Mouse (Mus musculus) small intestine, adult 2 months (tissue): Measurements from ENCODE around the gene Neb. TPM values are rescaled to one million over a fixed set of nuclear protein-coding genes. Genes with fewer than 3 reads are reported as not detected.

Experiments
- H3K27ac ChIP-seq: fragments of 200-500 bp; 2 replicates; pipeline ENCODE4 v1.5.1; 2012; ENCODE audit warnings: low read depth, low read length, control low read depth, inconsistent platforms; ENCODE audit not compliant: insufficient read depth
- H3K27me3 ChIP-seq: fragments of 200-500 bp; 2 replicates; pipeline ENCODE4 v1.6.1; 2012; ENCODE audit warnings: mild to moderate bottlenecking, moderate library complexity, low read length, inconsistent platforms; ENCODE audit not compliant: control insufficient read depth, insufficient read depth
- H3K36me3 ChIP-seq: fragments of 200-500 bp; 2 replicates; pipeline ENCODE4 v1.6.1; 2012; ENCODE audit warnings: mild to moderate bottlenecking, low read length, control low read depth, inconsistent platforms; ENCODE audit not compliant: control insufficient read depth, insufficient read depth
- H3K4me1 ChIP-seq: fragments of 200-500 bp; 2 replicates; pipeline ENCODE4 v1.6.1; 2012; ENCODE audit warnings: low read length, inconsistent platforms, mixed read lengths; ENCODE audit not compliant: control insufficient read depth, insufficient read depth, insufficient read length
- H3K4me3 ChIP-seq: fragments of 200-500 bp; 2 replicates; pipeline ENCODE4 v1.5.1; 2012; ENCODE audit warnings: low read depth, mild to moderate bottlenecking, control low read depth, inconsistent platforms, low read length, moderate library complexity
- CTCF ChIP-seq: fragments of 200-500 bp; IDR thresholded peaks from 2 replicates; pipeline ENCODE4 v1.5.1; 2012; ENCODE audit warnings: low read depth, mild to moderate bottlenecking, control low read depth, inconsistent platforms, low read length, moderate library complexity, mixed read lengths; ENCODE audit not compliant: insufficient replicate concordance, insufficient read length; ENCODE audit errors: extremely low read depth
- POLR2A ChIP-seq: fragments of 200-500 bp; IDR thresholded peaks from 2 replicates; pipeline ENCODE4 v1.6.1; 2012; ENCODE audit warnings: low read depth, mild to moderate bottlenecking, control low read depth, inconsistent platforms, low read length, moderate library complexity
- WGBS: fragments of 180-500 bp; shearing (Covaris S2); methylation state at CpG from one replicate; pipeline ENCODE4 v1.1.7; 2018; 5-methylcytosine and 5-hydroxymethylcytosine counted together
- polyA plus RNA-seq: library from polyadenylated mRNA; depleted of rRNA; stranded (reverse); fragments of >200 nt; gene quantifications from 2 replicates; pipeline ENCODE4 v1.2.3, GENCODE M21; 2012

Gene Neb
- polyA plus RNA-seq, 1 experiment: 0.23 TPM

GRCm38 (mm10) chr2:52422871-52423610, 44.8 kb upstream of the Neb start:
- no peaks in the 10 kb centered on the region for H3K27me3 ChIP-seq
- H3K4me1 ChIP-seq: peaks cover 12% of the 10 kb centered on the region
- H3K4me3 ChIP-seq: no peak overlapping the region
- WGBS: 23% methylated on average over 8 of the region's 8 CpGs
- no peaks in the 10 kb centered on the region for H3K36me3 ChIP-seq
- peak overlapping the region; percentile 41; the same call in 1 of the 2 replicates for H3K27ac ChIP-seq
- no peak for TF ChIP-seq POLR2A
- no peak for TF ChIP-seq CTCF

- TF ChIP-seq CTCF: no peak
- TF ChIP-seq POLR2A: no peak
- Histone ChIP-seq H3K4me1 (peaks cover 12% of the 10 kb centered on the region), H3K4me3 (no peak overlapping the region), H3K27ac (peak overlapping the region; percentile 90), H3K36me3 (no peaks in the 10 kb centered on the region), H3K27me3 (no peaks in the 10 kb centered on the region)
- WGBS: 22% methylated on average over 6 of the region's 6 CpGs
Observed at GRCm38 (mm10) chr2:52421197-52421596, 42.9 kb upstream of the Neb start.

- H3K4me3 ChIP-seq: no peak overlapping the region
- TF ChIP-seq CTCF: no peak
- TF ChIP-seq POLR2A: no peak
- WGBS: 49% methylated on average over 7 of the region's 7 CpGs
Observed at GRCm38 (mm10) chr2:52420001-52420710, 41.9 kb upstream of the Neb start.

GRCm38 (mm10) chr2:52419295-52419694, 41.0 kb upstream of the Neb start:
- Histone ChIP-seq H3K27me3 (no peaks in the 10 kb centered on the region), H3K36me3 (peaks cover 7% of the 10 kb centered on the region), H3K27ac (no peak overlapping the region), H3K4me1 (peaks cover 12% of the 10 kb centered on the region), H3K4me3 (no peak overlapping the region)
- TF ChIP-seq CTCF (no peak), POLR2A (no peak)
- whole genome bisulfite sequencing: 70% methylated on average over 6 of the region's 6 CpGs

More at GRCm38 (mm10) chr2:52420001-52420710, 41.9 kb upstream of the Neb start:
- Histone ChIP-seq H3K4me1 (peaks cover 12% of the 10 kb centered on the region), H3K27ac (no peak overlapping the region), H3K27me3 (no peaks in the 10 kb centered on the region), H3K36me3 (peaks cover 7% of the 10 kb centered on the region)

- no peak overlapping the region for H3K4me3 ChIP-seq
- H3K27ac ChIP-seq: no peak overlapping the region
- 92% methylated on average over 5 of the region's 5 CpGs for whole genome bisulfite sequencing
- TF ChIP-seq POLR2A: no peak
- TF ChIP-seq CTCF: no peak
- H3K27me3 ChIP-seq: no peaks in the 10 kb centered on the region
- peaks cover 36% of the 10 kb centered on the region for H3K36me3 ChIP-seq
- H3K4me1 ChIP-seq: no peaks in the 10 kb centered on the region
Observed at GRCm38 (mm10) chr2:52412524-52413037, 34.3 kb upstream of the Neb start.

GRCm38 (mm10) chr2:52406480-52406879, 28.2 kb upstream of the Neb start:
- 62% methylated on average over 1 of the region's 1 CpGs for WGBS
- no peaks in the 10 kb centered on the region for H3K4me1 ChIP-seq
- H3K36me3 ChIP-seq: peaks cover 49% of the 10 kb centered on the region
- H3K27ac ChIP-seq: no peak overlapping the region
- no peaks in the 10 kb centered on the region for H3K27me3 ChIP-seq
- H3K4me3 ChIP-seq: no peak overlapping the region
- TF ChIP-seq POLR2A (no peak), CTCF (no peak)

- no peak overlapping the region for H3K4me3 ChIP-seq
- no peaks in the 10 kb centered on the region for H3K27me3 ChIP-seq
- peaks cover 42% of the 10 kb centered on the region for H3K36me3 ChIP-seq
- no peak overlapping the region for H3K27ac ChIP-seq
- no peaks in the 10 kb centered on the region for H3K4me1 ChIP-seq
- TF ChIP-seq CTCF: no peak
- TF ChIP-seq POLR2A: no peak
- WGBS: 91% methylated on average over 5 of the region's 5 CpGs
Observed at GRCm38 (mm10) chr2:52405238-52405637, 27.0 kb upstream of the Neb start.
